Mouse (Mus musculus) layer of hippocampus, adult 11-12 months (tissue): ENCODE measurements at regions not wholly inside any gene's neighbourhood (a gene's known extent, or its start where the extent isn't known, plus 50 kb on each side); places are given as distances from the start of the nearest gene placed in this dataset.

Source experiments
- DNase-seq: peaks from one replicate; pipeline ENCODE4 v3.0.0; 2022; ENCODE audit warnings: low spot score

- no peak for DNase-seq
These were observed 195.9 kb upstream of the Satb2 start for GRCm38 (mm10) chr1:57174289-57174890.

GRCm38 (mm10) chr1:57188796-57189319 is 188.6 kb upstream of the 1700066M21Rik start:
- no peak for DNase-seq

GRCm38 (mm10) chr1:57201274-57201673 is 176.1 kb upstream of the 1700066M21Rik start:
- no peak for DNase-seq

GRCm38 (mm10) chr1:57204331-57204730 is 173.1 kb upstream of the 1700066M21Rik start:
- no peak for DNase-seq

GRCm38 (mm10) chr1:57205198-57205987 is 172.0 kb upstream of the 1700066M21Rik start:
- DNase-seq, result peak; percentile 77

GRCm38 (mm10) chr1:57206496-57206895 is 170.9 kb upstream of the 1700066M21Rik start:
- no peak for DNase-seq

- DNase-seq, result no peak
These were observed 170.5 kb upstream of the 1700066M21Rik start for GRCm38 (mm10) chr1:57206944-57207343.

- no peak for DNase-seq
These were observed 169.0 kb upstream of the 1700066M21Rik start for GRCm38 (mm10) chr1:57208415-57208814.

- no peak for DNase-seq
These were observed 168.1 kb upstream of the 1700066M21Rik start for GRCm38 (mm10) chr1:57209281-57209680.

- DNase-seq, result no peak
These were observed 166.4 kb upstream of the 1700066M21Rik start for GRCm38 (mm10) chr1:57211046-57211445.

- DNase-seq, result no peak
These were observed 164.0 kb upstream of the 1700066M21Rik start for GRCm38 (mm10) chr1:57213428-57213874.

GRCm38 (mm10) chr1:57214266-57214665 is 163.2 kb upstream of the 1700066M21Rik start:
- no peak for DNase-seq

GRCm38 (mm10) chr1:57217656-57218055 is 159.8 kb upstream of the 1700066M21Rik start:
- DNase-seq, result no peak

- no peak for DNase-seq
These were observed 159.3 kb upstream of the 1700066M21Rik start for GRCm38 (mm10) chr1:57218127-57218526.

- peak; percentile 27 for DNase-seq
These were observed 158.8 kb upstream of the 1700066M21Rik start for GRCm38 (mm10) chr1:57218616-57219015.

GRCm38 (mm10) chr1:57224425-57225104 is 152.9 kb upstream of the 1700066M21Rik start:
- DNase-seq, result peak; percentile 82

- DNase-seq, result no peak
These were observed 133.6 kb upstream of the 1700066M21Rik start for GRCm38 (mm10) chr1:57243607-57244408.

GRCm38 (mm10) chr1:57259626-57260025 is 117.8 kb upstream of the 1700066M21Rik start:
- DNase-seq, result no peak

- DNase-seq, result no peak
These were observed 112.2 kb upstream of the 1700066M21Rik start for GRCm38 (mm10) chr1:57265012-57265760.

- no peak for DNase-seq
These were observed 110.7 kb upstream of the 1700066M21Rik start for GRCm38 (mm10) chr1:57266695-57267094.

GRCm38 (mm10) chr1:57267851-57268250 is 109.6 kb upstream of the 1700066M21Rik start:
- DNase-seq, result no peak
